Mouse (Mus musculus): ENCODE measurements around the gene 4921536K21Rik.
"Not testable (repeated sequence)": the region's sequence is repeated elsewhere in the genome, so short reads cannot be mapped to it uniquely, and the experiment has no call there.

DNA sequence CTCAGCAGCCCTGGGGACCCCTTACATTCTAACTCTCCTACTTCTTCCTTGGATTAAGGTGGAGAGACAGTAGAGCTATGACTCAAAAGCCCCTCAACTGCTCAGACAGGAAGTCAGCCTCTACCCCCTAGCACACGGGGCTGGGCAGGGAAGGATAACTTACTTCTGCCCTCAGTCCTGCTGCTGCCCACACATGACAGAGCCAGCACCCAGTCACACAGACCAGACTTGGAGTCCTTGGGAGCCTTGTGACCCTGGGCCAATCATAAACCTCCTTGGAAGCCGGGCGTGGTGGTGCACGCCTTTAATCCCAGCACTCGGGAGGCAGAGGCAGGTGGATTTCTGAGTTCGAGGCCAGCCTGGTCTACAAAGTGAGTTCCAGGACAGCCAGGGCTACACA, 16.5 kb upstream of the 4921536K21Rik start:
- not testable (repeated sequence) for TF ChIP-seq CTCF (IDR thresholded peaks at IDR 0.05; ENCODE audit: control insufficient read depth, insufficient read depth, insufficient read length); MAX (IDR thresholded peaks at IDR 0.05)

Data from C2C12 (cell line).